Mouse (Mus musculus) gastrocnemius, postnatal 25 days (tissue): ENCODE results near the gene Arhgap5. TPM values are rescaled to one million over a fixed set of nuclear protein-coding genes. Genes with fewer than 3 reads are reported as not detected.
A peak's percentile ranks its signal among the peaks of the same experiment; 100 is the strongest.
"Not testable (repeated sequence)": the region's sequence is repeated elsewhere in the genome, so short reads cannot be mapped to it uniquely, and the experiment has no call there.

Experiments used
- DNase-seq: peaks from one replicate; pipeline ENCODE4 v3.0.0; 2022
- total RNA-seq, 2 experiments: library from RNA; stranded (reverse); gene quantifications; 1 replicate in 1 of 2; 2 replicates in 1 of 2; pipeline ENCODE4 v1.2.3; 2021

Arhgap5 gene
- total RNA-seq, 2 experiments from 2014 or later = 31.7 to 33.4 TPM

GRCm38 (mm10) chr12:52541294-52541693 lies 37.5 kb downstream of the Arhgap5 start:
- DNase-seq = no peak

- DNase-seq = no peak
These were observed 40.8 kb downstream of the Arhgap5 start for GRCm38 (mm10) chr12:52544532-52544931.

GRCm38 (mm10) chr12:52552085-52552484 lies 48.3 kb downstream of the Arhgap5 start:
- DNase-seq = no peak

- no peak for DNase-seq
These were observed 51.6 kb downstream of the Arhgap5 start for GRCm38 (mm10) chr12:52555188-52555876.

- no peak for DNase-seq
These were observed 61.9 kb downstream of the Arhgap5 start for GRCm38 (mm10) chr12:52565654-52566053.

DNA sequence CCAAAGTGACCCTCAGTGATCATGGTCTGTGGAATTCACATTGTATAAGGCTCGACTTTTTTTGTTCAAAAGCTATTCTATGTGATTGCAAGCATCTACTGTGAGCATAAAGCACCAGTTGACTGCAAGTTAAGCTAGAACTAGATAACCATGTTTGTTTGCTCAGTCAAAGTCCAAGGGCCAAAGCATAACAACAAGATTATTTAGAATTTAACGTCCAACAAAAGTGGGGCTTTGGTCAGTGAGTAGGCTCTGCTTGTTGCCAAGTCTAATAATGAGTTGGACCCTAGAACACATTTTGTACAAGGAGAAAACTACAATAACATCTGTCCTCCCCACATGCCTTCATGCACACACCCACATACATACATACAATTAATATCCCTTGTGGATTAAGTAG lies 69.6 kb downstream of the Arhgap5 start:
- DNase-seq = no peak

GRCm38 (mm10) chr12:52586466-52586865 lies 82.7 kb downstream of the Arhgap5 start:
- not testable (repeated sequence) for DNase-seq

DNA sequence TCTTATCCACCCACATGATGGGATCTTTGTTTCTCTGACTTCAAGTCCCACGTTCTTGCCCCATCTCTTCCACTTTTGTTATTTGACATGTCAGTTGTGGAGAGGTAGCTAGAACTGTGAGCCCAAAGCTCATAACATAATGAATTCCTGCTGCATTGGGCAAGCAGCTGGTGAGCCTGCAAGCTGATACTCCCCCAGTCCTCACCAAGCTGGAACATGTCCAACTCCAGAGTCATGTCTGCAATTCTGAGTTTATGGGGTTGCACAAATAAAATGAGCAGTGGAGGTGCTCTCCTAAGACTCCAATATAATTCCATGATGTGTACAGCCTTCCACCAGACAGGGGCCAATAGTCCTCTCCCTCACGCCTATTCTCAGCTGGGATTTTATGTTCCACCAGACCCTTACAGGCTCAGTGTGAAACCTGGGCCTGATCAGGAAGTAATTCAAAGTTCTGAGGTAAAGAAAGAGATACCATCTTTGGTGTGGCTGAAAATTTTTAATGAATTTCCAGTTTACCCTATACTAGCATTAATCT lies 83.8 kb downstream of the Arhgap5 start:
- DNase-seq = no peak

- DNase-seq = no peak
These were observed 91.8 kb downstream of the Arhgap5 start for GRCm38 (mm10) chr12:52595389-52596185.

GRCm38 (mm10) chr12:52602471-52602870 lies 98.7 kb downstream of the Arhgap5 start:
- no peak for DNase-seq

GRCm38 (mm10) chr12:52602883-52603694 lies 99.3 kb downstream of the Arhgap5 start:
- peak; percentile 77 for DNase-seq

DNA sequence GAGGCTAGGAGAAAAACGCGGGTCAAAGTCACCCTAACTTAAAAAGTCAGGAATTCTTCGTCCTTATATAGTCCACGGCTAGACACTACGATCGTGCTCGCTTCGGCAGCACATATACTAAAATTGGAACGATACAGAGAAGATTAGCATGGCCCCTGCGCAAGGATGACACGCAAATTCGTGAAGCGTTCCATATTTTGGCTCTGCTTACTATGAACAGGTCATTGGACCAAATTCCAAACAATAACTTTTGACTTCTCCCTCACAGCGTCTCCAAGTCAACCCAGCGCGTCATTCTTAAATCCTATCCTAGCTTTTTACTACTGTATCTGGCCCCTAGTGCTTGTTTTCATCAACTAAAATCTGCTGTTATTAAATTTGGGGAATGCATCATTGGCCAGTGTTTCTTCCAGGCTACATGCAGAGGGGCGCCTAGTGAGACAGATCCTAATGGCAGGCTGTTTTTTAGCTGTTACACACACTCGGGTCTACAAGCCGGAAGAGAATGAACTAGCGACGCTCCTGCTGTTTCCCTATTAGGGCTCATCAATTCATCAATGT lies 100.0 kb downstream of the Arhgap5 start:
- DNase-seq = peak; percentile 65

DNA sequence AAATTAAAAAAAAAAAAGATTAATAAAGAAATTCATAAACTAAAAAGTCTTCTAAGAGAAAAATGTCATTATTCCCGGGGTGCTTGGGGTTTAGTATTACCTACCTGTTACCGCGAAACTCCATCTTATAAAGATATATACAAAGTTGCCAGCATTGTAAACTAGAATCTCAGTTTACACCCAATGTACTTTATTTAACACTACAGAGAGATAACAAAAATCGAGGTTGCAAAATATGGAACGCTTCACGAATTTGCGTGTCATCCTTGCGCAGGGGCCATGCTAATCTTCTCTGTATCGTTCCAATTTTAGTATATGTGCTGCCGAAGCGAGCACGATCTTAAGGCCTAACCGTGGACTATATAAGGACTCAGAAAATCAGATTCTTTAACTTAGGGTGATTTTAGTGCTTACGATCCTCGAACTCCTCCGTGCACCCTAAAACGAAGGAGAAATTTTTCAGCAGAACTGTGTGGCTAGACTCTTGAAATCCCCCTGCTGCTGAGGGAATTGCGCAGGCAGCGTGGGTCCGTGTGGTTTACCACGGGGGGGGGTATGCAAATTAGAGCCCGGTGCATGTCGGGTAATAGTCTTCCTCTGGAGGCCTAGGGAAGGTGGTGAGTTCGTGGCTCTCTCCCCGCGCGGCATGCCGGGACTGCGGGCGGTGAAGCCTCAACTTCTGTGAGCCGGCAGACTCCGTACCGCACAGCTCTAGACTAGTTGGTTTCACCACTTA lies 100.7 kb downstream of the Arhgap5 start:
- DNase-seq = peak; percentile 89

- DNase-seq = no peak
These were observed 101.3 kb downstream of the Arhgap5 start for GRCm38 (mm10) chr12:52604992-52605652.

- DNase-seq = no peak
These were observed 103.6 kb downstream of the Arhgap5 start for GRCm38 (mm10) chr12:52607411-52607810.

GRCm38 (mm10) chr12:52615703-52616102 lies 111.9 kb downstream of the Arhgap5 start:
- no peak for DNase-seq

GRCm38 (mm10) chr12:52618418-52619040 lies 114.8 kb downstream of the Arhgap5 start:
- no peak for DNase-seq

GRCm38 (mm10) chr12:52619644-52620043 lies 115.9 kb downstream of the Arhgap5 start:
- DNase-seq = no peak
